In the genomic region with DNA sequence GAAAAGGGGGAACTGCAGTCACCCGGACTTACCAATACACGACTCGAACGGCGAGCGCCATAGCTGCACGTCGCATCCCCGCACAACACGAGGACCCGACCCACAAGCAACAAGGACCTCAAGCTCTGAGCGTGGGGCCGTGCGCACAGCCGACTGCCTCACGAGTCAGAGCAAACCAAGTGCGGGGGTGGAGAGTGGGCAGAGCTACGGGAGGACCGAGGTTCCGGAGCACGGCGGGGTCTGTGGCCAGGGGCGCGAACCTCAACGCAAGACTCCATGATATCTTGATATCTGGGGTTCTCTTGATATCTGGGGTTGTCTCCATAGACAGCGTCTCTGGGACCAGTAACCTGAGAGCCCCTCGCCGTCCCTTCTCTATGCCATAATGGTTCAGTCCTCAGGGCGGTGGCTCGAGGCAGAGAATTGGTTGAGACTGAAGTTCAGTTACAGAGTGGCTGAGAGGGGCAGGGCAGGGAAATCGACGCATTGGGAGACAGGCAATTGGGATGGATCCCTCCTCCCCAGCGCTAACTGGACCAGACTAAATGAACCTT, we compare ENCODE assay signal across 8 mouse cellular contexts. TPM values are rescaled to one million over a fixed set of nuclear protein-coding genes. Genes with fewer than 3 reads are reported as not detected.
A peak's percentile ranks its signal among the peaks of the same experiment; 100 is the strongest.
DNase-seq lines count a peak whose midpoint lies in the region; ATAC-seq lines count a peak whose summit lies in the region.

A gene (minus strand): TSS at position 183 of the 554 bp plus-strand sequence.

- H3K9ac ChIP-seq in heart, embryonic 13.5 days, result peak within 1 kb of the TSS; percentile 93
- H3K9ac ChIP-seq in liver, embryonic 12.5 days, result peak within 1 kb of the TSS; percentile 82
- peak within 1 kb of the TSS; percentile 73 for H3K9ac ChIP-seq in stomach, embryonic 15.5 days

- under 1% methylated on average over 33 of the region's 33 CpGs for WGBS in heart, embryonic 13.5 days
- under 1% methylated on average over 33 of the region's 33 CpGs for WGBS in liver, embryonic 12.5 days (ENCODE audit: insufficient replicate concordance)
- WGBS in stomach, embryonic 15.5 days, result under 1% methylated on average over 33 of the region's 33 CpGs

- ATAC-seq in erythroid progenitor cell, adult 5-6 weeks (replicated peaks; ENCODE audit: low FRiP score, poor library complexity, severe bottlenecking), result peak; percentile 98
- ATAC-seq in heart, embryonic 13.5 days (ENCODE audit: extremely low read depth, insufficient number of reproducible peaks, low FRiP score, low TSS enrichment), result peak; percentile 92
- peak; percentile 95 for ATAC-seq in liver, embryonic 12.5 days
- ATAC-seq in stomach, embryonic 15.5 days (ENCODE audit: insufficient read depth, low FRiP score, low read depth), result peak; percentile 95

- H3K9me3 ChIP-seq in heart, embryonic 13.5 days, result no peaks in the 10 kb centered on the region
- no peaks in the 10 kb centered on the region for H3K9me3 ChIP-seq in liver, embryonic 12.5 days (replicated peaks)
- no peaks in the 10 kb centered on the region for H3K9me3 ChIP-seq in stomach, embryonic 15.5 days

- 0 out of 2 replicates have a peak, but pooled peaks cover 6% of the 10 kb centered on the region for H3K27me3 ChIP-seq in heart, embryonic 13.5 days (replicated peaks)
- H3K27me3 ChIP-seq in liver, embryonic 12.5 days (replicated peaks), result peaks cover 22% of the 10 kb centered on the region; the same call in 1 of the 2 replicates
- no peaks in the 10 kb centered on the region for H3K27me3 ChIP-seq in stomach, embryonic 15.5 days (replicated peaks)

- H3K4me3 ChIP-seq in heart, embryonic 13.5 days, result peak within 1 kb of the TSS; percentile 86
- peak within 1 kb of the TSS; percentile 77 for H3K4me3 ChIP-seq in liver, embryonic 12.5 days
- peak within 1 kb of the TSS; percentile 81 for H3K4me3 ChIP-seq in stomach, embryonic 15.5 days (replicated peaks)

- peak within 1 kb of the TSS; percentile 79 for H3K4me2 ChIP-seq in heart, embryonic 13.5 days
- peak within 1 kb of the TSS; percentile 79 for H3K4me2 ChIP-seq in liver, embryonic 12.5 days
- H3K4me2 ChIP-seq in stomach, embryonic 15.5 days, result peak within 1 kb of the TSS; percentile 70

- peak within 1 kb of the TSS; percentile 81 for H3K27ac ChIP-seq in heart, embryonic 13.5 days (replicated peaks)
- H3K27ac ChIP-seq in liver, embryonic 12.5 days, result peak within 1 kb of the TSS; percentile 75
- peak within 1 kb of the TSS; percentile 85 for H3K27ac ChIP-seq in stomach, embryonic 15.5 days

- H3K4me1 ChIP-seq in heart, embryonic 13.5 days, result peaks cover 25% of the 10 kb centered on the region
- H3K4me1 ChIP-seq in liver, embryonic 12.5 days, result peaks cover 45% of the 10 kb centered on the region
- peaks cover 15% of the 10 kb centered on the region for H3K4me1 ChIP-seq in stomach, embryonic 15.5 days

- DNase-seq in CD4-positive helper T cell, adult 2 months (ENCODE audit: low read depth, low spot score), result peak; percentile 95
- peak; percentile 89 for DNase-seq in brain, embryonic 18.5 days (ENCODE audit: low read depth, low spot score)
- DNase-seq in kidney, postnatal 10 days, result peak; percentile 94
- peak; percentile 87 to 92 for DNase-seq in natural killer cell, adult 2 months (ENCODE audit: low spot score in 2 of 2)

- H3K36me3 ChIP-seq in heart, embryonic 13.5 days, result peaks cover 31% of the 10 kb centered on the region
- peaks cover 32% of the 10 kb centered on the region for H3K36me3 ChIP-seq in liver, embryonic 12.5 days
- peaks cover 23% of the 10 kb centered on the region for H3K36me3 ChIP-seq in stomach, embryonic 15.5 days

RNA-seq across cellular contexts. Expression of the gene that starts here (rescaled TPM):
- 52.4 and 65.6 TPM in 2 replicates for total RNA-seq in erythroid progenitor cell, adult 5-6 weeks (2015; ENCODE audit: low replicate concordance)
- 19.6 and 25.3 TPM in 2 replicates for total RNA-seq in erythroid progenitor cell, adult 5-6 weeks (2017; ENCODE audit: low replicate concordance)
- 667 and 720 TPM in 2 replicates for polyA plus RNA-seq in heart, embryonic 13.5 days (2015; fragmentation: Nextera tagmentation; extraction: Ambion mirVana)
- 445 and 464 TPM in 2 replicates for polyA plus RNA-seq in liver, embryonic 12.5 days (2016; fragmentation: Nextera tagmentation; extraction: Ambion mirVana)
- 686 and 711 TPM in 2 replicates for polyA plus RNA-seq in stomach, embryonic 15.5 days (2015; fragmentation: Nextera tagmentation; extraction: Ambion mirVana)

Comparison
In these comparisons a context has a peak if more than half of its experiments do, and no peak if none do; other contexts are left out.
1. Peak in every context shown above with its lines: DNase-seq, ATAC-seq, H3K4me3 ChIP-seq and H3K27ac ChIP-seq.